Mouse (Mus musculus) CH12.LX (cell line): ENCODE results near the gene Zfp607a. TPM values are rescaled to one million over a fixed set of nuclear protein-coding genes. Genes with fewer than 3 reads are reported as not detected.

Experiments used
- DNase-seq: peaks from one replicate; pipeline ENCODE4 v3.0.0-alpha.2; 2013; ENCODE audit errors: extremely low read depth
- H3K27ac ChIP-seq: 2 replicates; pipeline ENCODE4 v1.5.1; 2012; ENCODE audit warnings: low read depth, mild to moderate bottlenecking, control low read depth, moderate library complexity; ENCODE audit not compliant: insufficient read depth
- H3K27me3 ChIP-seq: replicated peaks from 2 replicates; pipeline ENCODE3; 2012; ENCODE audit warnings: inconsistent platforms
- H3K36me3 ChIP-seq, 2 experiments: replicated peaks in 1 of 2; 2 replicates each; pipeline versions ENCODE3 to v1.6.1; 2012; ENCODE audit warnings: inconsistent platforms in 1 of 2, low read length in 1 of 2, mild to moderate bottlenecking in 1 of 2, mixed read lengths in 1 of 2, moderate library complexity in 1 of 2; ENCODE audit not compliant: control insufficient read depth in 1 of 2, insufficient read depth in 1 of 2
- H3K4me1 ChIP-seq, 2 experiments: 2 replicates each; pipeline ENCODE4 v1.6.1; 2012; ENCODE audit warnings: inconsistent platforms in 1 of 2, moderate library complexity in 1 of 2; ENCODE audit not compliant: insufficient read depth in 2 of 2, control insufficient read depth in 1 of 2
- H3K4me2 ChIP-seq: 2 replicates; pipeline ENCODE4 v1.6.1; 2012; ENCODE audit warnings: low read depth, mild to moderate bottlenecking, control low read depth; ENCODE audit not compliant: poor library complexity, insufficient read depth, severe bottlenecking
- H3K4me3 ChIP-seq, 3 experiments: fragments of 150-350 bp in 1 of 3; sonication (generic) in 1 of 3; replicated peaks in 1 of 3; 2 replicates each; pipeline versions ENCODE3 to v1.5.1; 2011 to 2012; ENCODE audit warnings: low read depth in 2 of 3, low read length in 2 of 3, mild to moderate bottlenecking in 2 of 3, moderate library complexity in 2 of 3, control low read depth in 1 of 3, improper control_type of control experiment in 1 of 3, inconsistent platforms in 1 of 3, mixed read lengths in 1 of 3; ENCODE audit not compliant: poor library complexity in 1 of 3
- H3K79me2 ChIP-seq: replicated peaks from 2 replicates; pipeline ENCODE4 v1.6.1; 2012; ENCODE audit warnings: mild to moderate bottlenecking, moderate library complexity; ENCODE audit not compliant: control insufficient read depth, poor library complexity, insufficient read depth, severe bottlenecking; ENCODE audit errors: extremely low read depth
- H3K9ac ChIP-seq: 2 replicates; pipeline ENCODE4 v1.6.1; 2012; ENCODE audit warnings: low read depth, mild to moderate bottlenecking, control low read depth, moderate library complexity; ENCODE audit not compliant: insufficient read depth
- H3K9me3 ChIP-seq: replicated peaks from 2 replicates; pipeline ENCODE3; 2012; ENCODE audit warnings: low read length, inconsistent platforms, mixed read lengths
- CHD1 ChIP-seq: IDR thresholded peaks from 2 replicates; pipeline ENCODE4 v1.6.1; 2012; ENCODE audit warnings: low read depth, low read length, improper control_type of control experiment, inconsistent platforms
- CHD2 ChIP-seq: IDR thresholded peaks from 2 replicates; pipeline ENCODE4 v1.6.1; 2011; ENCODE audit warnings: low read length, improper control_type of control experiment
- CTCF ChIP-seq, 2 experiments: IDR thresholded peaks in 1 of 2; conservative IDR thresholded peaks in 1 of 2; 2 replicates each; pipeline ENCODE4 v1.5.1; 2011 to 2012; ENCODE audit warnings: low read depth in 2 of 2, low read length in 2 of 2, improper control_type of control experiment in 1 of 2, inconsistent platforms in 1 of 2, mild to moderate bottlenecking in 1 of 2, moderate library complexity in 1 of 2
- E2F4 ChIP-seq: IDR thresholded peaks from 2 replicates; pipeline ENCODE4 v1.6.1; 2011; ENCODE audit warnings: low read depth, low read length, improper control_type of control experiment; ENCODE audit not compliant: insufficient replicate concordance
- ELF1 ChIP-seq: IDR thresholded peaks from 2 replicates; pipeline ENCODE4 v1.6.1; 2014; ENCODE audit warnings: low read depth, mild to moderate bottlenecking, inconsistent platforms, low read length, improper control_type of control experiment
- EP300 ChIP-seq: IDR thresholded peaks from 2 replicates; pipeline ENCODE4 v1.6.1; 2011; ENCODE audit warnings: low read length, improper control_type of control experiment
- ETS1 ChIP-seq: conservative IDR thresholded peaks from 2 replicates; pipeline ENCODE4 v1.6.1; 2012; ENCODE audit warnings: low read depth, mild to moderate bottlenecking, inconsistent platforms, low read length, improper control_type of control experiment, moderate library complexity
- KAT2A ChIP-seq: IDR thresholded peaks from 2 replicates; pipeline ENCODE4 v1.6.1; 2012; ENCODE audit warnings: low read length, improper control_type of control experiment, inconsistent platforms; ENCODE audit not compliant: insufficient replicate concordance
- MAFK ChIP-seq: IDR thresholded peaks from 2 replicates; pipeline ENCODE4 v1.6.1; 2011; ENCODE audit warnings: low read length, improper control_type of control experiment; ENCODE audit not compliant: insufficient replicate concordance
- MAX ChIP-seq: IDR thresholded peaks from 2 replicates; pipeline ENCODE4 v1.6.1; 2011; ENCODE audit warnings: low read length, improper control_type of control experiment
- MXI1 ChIP-seq: IDR thresholded peaks from 2 replicates; pipeline ENCODE4 v1.6.1; 2011; ENCODE audit warnings: mild to moderate bottlenecking, low read depth, low read length, improper control_type of control experiment
- POLR2A ChIP-seq: IDR thresholded peaks from 2 replicates; pipeline ENCODE4 v1.6.1; 2011; ENCODE audit warnings: low read depth, mild to moderate bottlenecking, improper control_type of control experiment, low read length
- SIN3A ChIP-seq: IDR thresholded peaks from 2 replicates; pipeline ENCODE4 v1.6.1; 2012; ENCODE audit warnings: low read length, improper control_type of control experiment, inconsistent platforms
- SMC3 ChIP-seq: IDR thresholded peaks from 2 replicates; pipeline ENCODE4 v1.6.1; 2011; ENCODE audit warnings: low read depth, low read length, improper control_type of control experiment
- UBTF ChIP-seq: IDR thresholded peaks from 2 replicates; pipeline ENCODE4 v1.6.1; 2012; ENCODE audit warnings: low read depth, mild to moderate bottlenecking, inconsistent platforms, low read length, improper control_type of control experiment, moderate library complexity
- USF1 ChIP-seq: IDR thresholded peaks from 2 replicates; pipeline ENCODE4 v1.6.1; 2014; ENCODE audit warnings: low read depth, mild to moderate bottlenecking, inconsistent platforms, low read length, improper control_type of control experiment
- USF2 ChIP-seq: conservative IDR thresholded peaks from 2 replicates; pipeline ENCODE4 v1.6.1; 2011; ENCODE audit warnings: low read depth, low read length, improper control_type of control experiment
- ZNF384 ChIP-seq: IDR thresholded peaks from 2 replicates; pipeline ENCODE4 v1.6.1; 2012; ENCODE audit warnings: low read depth, low read length, improper control_type of control experiment, inconsistent platforms
- dilution Hi-C: fragments of 300-500 bp; cut with MboI; formaldehyde crosslinking; loops from 2 replicates; pipeline ENCODE4 v1.14.3; 2020; ENCODE audit warnings: low sequenced_read_pairs; ENCODE audit not compliant: extremely low pct_unique_long_range_greater_than_20kb, extremely low pct_ligation_motif_present
- in situ Hi-C: fragments of 300-500 bp; cut with MboI; formaldehyde crosslinking; loops from 3 replicates; pipeline ENCODE4 v1.14.3; 2019; ENCODE audit warnings: low sequenced_read_pairs, low pct_ligation_motif_present, low pct_unique_long_range_greater_than_20kb, mixed read lengths
- polyA plus RNA-seq: library from polyadenylated mRNA; unstranded; fragments of >175 nt; gene quantifications from 2 replicates; pipeline ENCODE4 v1.2.1, GENCODE M21; 2012; ENCODE audit warnings: low read depth; ENCODE audit not compliant: insufficient read length
- total RNA-seq, 2 experiments: library from RNA; depleted of rRNA; stranded (reverse); fragments of 300-350 nt in 1 of 2; fragments of >200 nt in 1 of 2; gene quantifications; 2 replicates each; pipeline ENCODE4 v1.2.3; 2012 to 2014

The Zfp607a gene
- total and polyA plus RNA-seq, 3 experiments, result 5.8 to 7.0 (median 6.8) TPM

DNA sequence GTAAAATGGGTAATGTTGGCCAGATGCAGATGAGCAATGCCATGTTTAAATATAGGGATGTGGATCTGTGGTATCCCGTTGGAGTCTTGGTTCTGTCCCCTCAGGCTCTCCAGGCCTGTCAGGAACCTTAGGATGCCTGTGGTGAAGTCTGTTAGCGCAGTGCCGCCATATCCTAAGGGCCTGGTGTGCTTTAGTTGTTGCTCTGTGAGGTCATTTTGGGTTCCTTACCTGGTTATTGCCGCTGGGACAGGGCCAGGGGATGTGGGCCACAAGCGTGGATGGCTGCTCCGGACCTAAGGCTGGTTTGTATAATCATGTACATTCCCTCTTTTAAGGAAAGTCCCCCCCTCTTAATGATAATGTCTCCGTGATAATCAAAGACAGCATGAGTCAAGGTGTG is 17.7 kb upstream of the Zfp607a start:
- Histone ChIP-seq H3K27ac (no peak overlapping the region), H3K27me3 (no peaks in the 10 kb centered on the region), H3K4me2 (no peak overlapping the region), H3K9ac (no peak overlapping the region), H3K36me3 (peaks cover 4 to 18% of the 10 kb centered on the region in 2 experiments), H3K4me3 (no peak overlapping the region), H3K79me2 (0 out of 2 replicates have a peak, but pooled peaks cover 3% of the 10 kb centered on the region), H3K9me3 (no peaks in the 10 kb centered on the region), H3K4me1 (peaks cover 6 to 21% of the 10 kb centered on the region in 2 experiments; a peak in 3 of 4 replicates)
- no peak for DNase-seq
- TF ChIP-seq POLR2A (no peak), EP300 (no peak), CHD2 (no peak), CTCF (conservative IDR thresholded peaks at IDR 0.05 in 1 of 2, IDR thresholded peaks at IDR 0.05 in 1 of 2; ENCODE audit: low read depth in 2 of 2, low read length in 2 of 2) (no peak), MAX (no peak), ELF1 (no peak), KAT2A (no peak)
- in situ Hi-C loops (loop anchor here (25.0 kb wide), 1 partner anchor 98 kb away; the partner anchor contains the start of gene Zfp974), dilution Hi-C loops (no loop called here)

DNA sequence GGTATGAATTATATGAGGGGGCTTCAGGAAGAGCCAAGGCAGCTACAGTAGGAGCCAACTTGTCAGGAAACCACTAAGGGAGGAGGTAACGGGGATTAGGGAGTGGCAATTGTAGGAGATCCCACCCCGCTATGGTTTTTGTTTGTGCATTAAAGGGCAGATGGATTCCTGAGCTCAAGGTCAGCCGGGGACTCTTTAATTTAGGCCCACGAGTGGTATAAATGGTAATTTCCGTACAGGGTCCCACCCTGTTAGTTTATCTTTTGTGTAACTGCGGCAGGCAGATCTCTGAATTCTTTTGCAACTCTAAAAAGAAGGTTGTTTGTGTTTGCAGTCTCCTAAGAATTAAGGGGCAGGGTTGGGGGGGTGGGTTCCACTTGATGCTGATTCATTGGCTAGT is 17.2 kb upstream of the Zfp607a start:
- in situ Hi-C loops, result loop anchor here (25.0 kb wide), 1 partner anchor 97 kb away; the partner anchor contains the start of gene Zfp974
- TF ChIP-seq MXI1 (no peak), CHD1 (no peak), USF2 (no peak), CTCF (conservative IDR thresholded peaks at IDR 0.05 in 1 of 2, IDR thresholded peaks at IDR 0.05 in 1 of 2; ENCODE audit: low read depth in 2 of 2, low read length in 2 of 2) (no peak), USF1 (no peak), SIN3A (no peak), POLR2A (no peak), MAFK (no peak), ETS1 (no peak), SMC3 (no peak), E2F4 (no peak), UBTF (no peak), ZNF384 (no peak)
- Histone ChIP-seq H3K9ac (no peak overlapping the region), H3K27ac (no peak overlapping the region), H3K27me3 (no peaks in the 10 kb centered on the region), H3K4me2 (no peak overlapping the region), H3K4me1 (peaks cover 6 to 21% of the 10 kb centered on the region in 2 experiments; a peak in 3 of 4 replicates), H3K36me3 (peaks cover 9 to 23% of the 10 kb centered on the region in 2 experiments), H3K4me3 (no peak overlapping the region), H3K9me3 (no peaks in the 10 kb centered on the region), H3K79me2 (0 out of 2 replicates have a peak, but pooled peaks cover 3% of the 10 kb centered on the region)
- dilution Hi-C loops, result no loop called here
- DNase-seq, result no peak
